Mouse (Mus musculus) limb, embryonic 15.5 days (tissue): Measurements from ENCODE around the gene Ddx46. TPM values are rescaled to one million over a fixed set of nuclear protein-coding genes. Genes with fewer than 3 reads are reported as not detected.

Experiments used
- polyA plus RNA-seq: library from polyadenylated mRNA; unstranded; fragments of >200 nt; fragmentation: Nextera tagmentation; extraction: Ambion mirVana; gene quantifications from 2 replicates; pipeline ENCODE4 v1.2.1, GENCODE M21; 2015

Gene Ddx46
- polyA plus RNA-seq, 1 experiment from 2014 or later, result 33.4 TPM

Other genes starting within 250 kb of the Ddx46 start
- gene Slc34a1, start 236.8 kb upstream of the Ddx46 start, polyA plus RNA-seq, result 0.20 TPM in 1 of 2 replicates, not detected in the other
- gene Pfn3, start 219.8 kb upstream of the Ddx46 start, polyA plus RNA-seq, result not detected in 2 replicates
- 0.17 TPM in 1 of 2 replicates, not detected in the other for gene F12, start 208.2 kb upstream of the Ddx46 start, polyA plus RNA-seq
- 34.3 and 39.0 TPM in 2 replicates for gene Grk6, start 190.0 kb upstream of the Ddx46 start, polyA plus RNA-seq
- 0.38 and 1.2 TPM in 2 replicates for gene Prr7, start 170.8 kb upstream of the Ddx46 start, polyA plus RNA-seq
- 162 and 172 TPM in 2 replicates for gene Dbn1, start 146.9 kb upstream of the Ddx46 start, polyA plus RNA-seq
- 147 and 213 TPM in 2 replicates for gene Pdlim7, start 121.4 kb upstream of the Ddx46 start, polyA plus RNA-seq
- 4.7 and 5.7 TPM in 2 replicates for gene Dok3, start 105.7 kb upstream of the Ddx46 start, polyA plus RNA-seq
- gene Ddx41, start 98.4 kb upstream of the Ddx46 start, polyA plus RNA-seq, result 56.1 and 56.7 TPM in 2 replicates
- 34.8 and 35.4 TPM in 2 replicates for gene Fam193b, start 63.9 kb upstream of the Ddx46 start, polyA plus RNA-seq
- 214 and 263 TPM in 2 replicates for gene Tmed9, start 61.3 kb upstream of the Ddx46 start, polyA plus RNA-seq
- 34.0 TPM in 2 replicates for gene B4galt7, start 35.1 kb upstream of the Ddx46 start, polyA plus RNA-seq
- gene Caml, start 12.0 kb upstream of the Ddx46 start, polyA plus RNA-seq, result 56.0 and 57.8 TPM in 2 replicates
- 47.0 and 54.3 TPM in 2 replicates for gene B230219D22Rik, start 58.1 kb downstream of the Ddx46 start, polyA plus RNA-seq
- 101 and 103 TPM in 2 replicates for gene Txndc15, start 79.6 kb downstream of the Ddx46 start, polyA plus RNA-seq
- gene Pcbd2, start 92.3 kb downstream of the Ddx46 start, polyA plus RNA-seq, result 44.3 and 44.5 TPM in 2 replicates
- 0.22 TPM in 1 of 2 replicates, not detected in the other for gene Catsper3, start 149.5 kb downstream of the Ddx46 start, polyA plus RNA-seq
- gene Pitx1, start 201.2 kb downstream of the Ddx46 start, polyA plus RNA-seq, result 22.6 and 37.5 TPM in 2 replicates